Mouse (Mus musculus) CH12.LX (cell line): Measurements from ENCODE around the gene Amy2a5. TPM values are rescaled to one million over a fixed set of nuclear protein-coding genes. Genes with fewer than 3 reads are reported as not detected.
"Not testable (repeated sequence)": the region's sequence is repeated elsewhere in the genome, so short reads cannot be mapped to it uniquely, and the experiment has no call there.

ENCODE experiments used
- DNase-seq: peaks from one replicate; pipeline ENCODE4 v3.0.0-alpha.2; 2013; ENCODE audit errors: extremely low read depth
- H3K27ac ChIP-seq: 2 replicates; pipeline ENCODE4 v1.5.1; 2012; ENCODE audit warnings: low read depth, mild to moderate bottlenecking, control low read depth, moderate library complexity; ENCODE audit not compliant: insufficient read depth
- H3K27me3 ChIP-seq: replicated peaks from 2 replicates; pipeline ENCODE3; 2012; ENCODE audit warnings: inconsistent platforms
- H3K36me3 ChIP-seq, 2 experiments: replicated peaks in 1 of 2; 2 replicates each; pipeline versions ENCODE3 to v1.6.1; 2012; ENCODE audit warnings: inconsistent platforms in 1 of 2, low read length in 1 of 2, mild to moderate bottlenecking in 1 of 2, mixed read lengths in 1 of 2, moderate library complexity in 1 of 2; ENCODE audit not compliant: control insufficient read depth in 1 of 2, insufficient read depth in 1 of 2
- H3K4me1 ChIP-seq, 2 experiments: 2 replicates each; pipeline ENCODE4 v1.6.1; 2012; ENCODE audit warnings: inconsistent platforms in 1 of 2, moderate library complexity in 1 of 2; ENCODE audit not compliant: insufficient read depth in 2 of 2, control insufficient read depth in 1 of 2
- H3K4me2 ChIP-seq: 2 replicates; pipeline ENCODE4 v1.6.1; 2012; ENCODE audit warnings: low read depth, mild to moderate bottlenecking, control low read depth; ENCODE audit not compliant: poor library complexity, insufficient read depth, severe bottlenecking
- H3K4me3 ChIP-seq, 3 experiments: fragments of 150-350 bp in 1 of 3; sonication (generic) in 1 of 3; replicated peaks in 1 of 3; 2 replicates each; pipeline versions ENCODE3 to v1.5.1; 2011 to 2012; ENCODE audit warnings: low read depth in 2 of 3, low read length in 2 of 3, mild to moderate bottlenecking in 2 of 3, moderate library complexity in 2 of 3, control low read depth in 1 of 3, improper control_type of control experiment in 1 of 3, inconsistent platforms in 1 of 3, mixed read lengths in 1 of 3; ENCODE audit not compliant: poor library complexity in 1 of 3
- H3K79me2 ChIP-seq: replicated peaks from 2 replicates; pipeline ENCODE4 v1.6.1; 2012; ENCODE audit warnings: mild to moderate bottlenecking, moderate library complexity; ENCODE audit not compliant: control insufficient read depth, poor library complexity, insufficient read depth, severe bottlenecking; ENCODE audit errors: extremely low read depth
- H3K9ac ChIP-seq: 2 replicates; pipeline ENCODE4 v1.6.1; 2012; ENCODE audit warnings: low read depth, mild to moderate bottlenecking, control low read depth, moderate library complexity; ENCODE audit not compliant: insufficient read depth
- H3K9me3 ChIP-seq: replicated peaks from 2 replicates; pipeline ENCODE3; 2012; ENCODE audit warnings: low read length, inconsistent platforms, mixed read lengths
- dilution Hi-C: fragments of 300-500 bp; cut with MboI; formaldehyde crosslinking; loops from 2 replicates; pipeline ENCODE4 v1.14.3; 2020; ENCODE audit warnings: low sequenced_read_pairs; ENCODE audit not compliant: extremely low pct_unique_long_range_greater_than_20kb, extremely low pct_ligation_motif_present
- in situ Hi-C: fragments of 300-500 bp; cut with MboI; formaldehyde crosslinking; loops from 3 replicates; pipeline ENCODE4 v1.14.3; 2019; ENCODE audit warnings: low sequenced_read_pairs, low pct_ligation_motif_present, low pct_unique_long_range_greater_than_20kb, mixed read lengths
- polyA plus RNA-seq: library from polyadenylated mRNA; unstranded; fragments of >175 nt; gene quantifications from 2 replicates; pipeline ENCODE4 v1.2.1, GENCODE M21; 2012; ENCODE audit warnings: low read depth; ENCODE audit not compliant: insufficient read length
- total RNA-seq, 2 experiments: library from RNA; depleted of rRNA; stranded (reverse); fragments of 300-350 nt in 1 of 2; fragments of >200 nt in 1 of 2; gene quantifications; 2 replicates each; pipeline ENCODE4 v1.2.3; 2012 to 2014

The Amy2a5 gene
- total RNA-seq (2012; rRNA removed), result not detected in 2 replicates
- not detected in 2 replicates for total RNA-seq (2014; rRNA removed)
- polyA plus RNA-seq, result not detected in 2 replicates

GRCm38 (mm10) chr3:113258737-113259136, at the start of gene Amy2a5:
TSS of gene Amy2a5 (minus strand) at chr3:113258837.
- H3K79me2 ChIP-seq, H3K27ac ChIP-seq, H3K4me2 ChIP-seq, H3K9ac ChIP-seq, dilution Hi-C loops, H3K9me3 ChIP-seq, H3K4me1 ChIP-seq, in situ Hi-C loops, H3K27me3 ChIP-seq, DNase-seq, H3K4me3 ChIP-seq, H3K36me3 ChIP-seq: not testable (repeated sequence)

- H3K4me1 ChIP-seq, H3K79me2 ChIP-seq, H3K27me3 ChIP-seq, H3K9ac ChIP-seq, dilution Hi-C loops, H3K4me2 ChIP-seq, DNase-seq, in situ Hi-C loops, H3K36me3 ChIP-seq, H3K9me3 ChIP-seq, H3K27ac ChIP-seq, H3K4me3 ChIP-seq: not testable (repeated sequence)
Measured at GRCm38 (mm10) chr3:113291349-113291748, 32.7 kb upstream of the Amy2a5 start, which contains the start of gene Amy2a4. TSS of gene Amy2a4 (minus strand) at chr3:113291449.

GRCm38 (mm10) chr3:113280285-113280684, 21.6 kb upstream of the Amy2a5 start:
- in situ Hi-C loops, DNase-seq, H3K79me2 ChIP-seq, dilution Hi-C loops, H3K4me2 ChIP-seq, H3K27ac ChIP-seq, H3K27me3 ChIP-seq, H3K4me3 ChIP-seq, H3K36me3 ChIP-seq, H3K9ac ChIP-seq, H3K4me1 ChIP-seq, H3K9me3 ChIP-seq: not testable (repeated sequence)

GRCm38 (mm10) chr3:113279586-113279985, 20.9 kb upstream of the Amy2a5 start:
- H3K4me3 ChIP-seq, H3K9me3 ChIP-seq, DNase-seq, H3K79me2 ChIP-seq, H3K4me2 ChIP-seq, dilution Hi-C loops, H3K36me3 ChIP-seq, H3K4me1 ChIP-seq, in situ Hi-C loops, H3K27me3 ChIP-seq, H3K9ac ChIP-seq, H3K27ac ChIP-seq: not testable (repeated sequence)
